Mouse (Mus musculus) myocyte (in vitro differentiated cells): ENCODE measurements at regions not wholly inside any gene's neighbourhood (a gene's known extent, or its start where the extent isn't known, plus 50 kb on each side); places are given as distances from the start of the nearest gene placed in this dataset.
A peak's percentile ranks its signal among the peaks of the same experiment; 100 is the strongest.

Source experiments
- H3K27me3 ChIP-seq: one replicate; pipeline ENCODE4 v1.6.1; 2011; ENCODE audit not compliant: control insufficient read depth, insufficient read depth, insufficient read length
- H3K36me3 ChIP-seq: one replicate; pipeline ENCODE4 v1.6.1; 2011; ENCODE audit not compliant: control insufficient read depth, insufficient read depth
- H3K4me2 ChIP-seq: one replicate; pipeline ENCODE4 v1.6.1; 2011; ENCODE audit warnings: low read depth, control low read depth
- H3K4me3 ChIP-seq: one replicate; pipeline ENCODE4 v1.5.1; 2011; ENCODE audit warnings: mild to moderate bottlenecking, control low read depth, moderate library complexity
- H3K79me2 ChIP-seq: one replicate; pipeline ENCODE4 v1.6.1; 2011; ENCODE audit not compliant: control insufficient read depth, insufficient read depth
- H3ac ChIP-seq: one replicate; pipeline ENCODE4 v1.6.1; 2011; ENCODE audit not compliant: control insufficient read depth, insufficient read length
- CEBPB ChIP-seq: IDR thresholded peaks from 2 replicates; pipeline ENCODE4 v1.6.1; 2011; ENCODE audit warnings: mild to moderate bottlenecking, moderate library complexity; ENCODE audit not compliant: poor library complexity, insufficient read depth, severe bottlenecking
- E2F4 ChIP-seq: IDR thresholded peaks from one replicate; pipeline ENCODE4 v1.6.1; 2011; ENCODE audit warnings: mild to moderate bottlenecking, control low read depth, moderate library complexity; ENCODE audit not compliant: insufficient read depth
- MAX ChIP-seq: IDR thresholded peaks from one replicate; pipeline ENCODE4 v1.6.1; 2011; ENCODE audit warnings: low read depth, mild to moderate bottlenecking, control low read depth
- MYOD1 ChIP-seq, 3 experiments: IDR thresholded peaks; one replicate each; pipeline ENCODE4 v1.6.1; 2011; ENCODE audit warnings: control low read depth in 2 of 3, low read depth in 2 of 3, mild to moderate bottlenecking in 2 of 3, moderate library complexity in 1 of 3; ENCODE audit not compliant: insufficient read length in 2 of 3, control insufficient read depth in 1 of 3
- MYOG ChIP-seq, 3 experiments: IDR thresholded peaks; one replicate each; pipeline ENCODE4 v1.6.1; 2011; ENCODE audit warnings: control low read depth in 2 of 3, low read depth in 2 of 3, mild to moderate bottlenecking in 2 of 3; ENCODE audit not compliant: insufficient read length in 2 of 3, control insufficient read depth in 1 of 3, insufficient read depth in 1 of 3
- POLR2A ChIP-seq: IDR thresholded peaks from one replicate; pipeline ENCODE4 v1.6.1; 2011; ENCODE audit warnings: low read depth, mild to moderate bottlenecking, control low read depth, moderate library complexity; ENCODE audit not compliant: insufficient read length
- POLR2AphosphoS2 ChIP-seq: IDR thresholded peaks from one replicate; pipeline ENCODE4 v1.6.1; 2011; ENCODE audit warnings: low read depth, control low read depth; ENCODE audit not compliant: insufficient read length
- REST ChIP-seq: IDR thresholded peaks from one replicate; pipeline ENCODE4 v1.6.1; 2011; ENCODE audit warnings: mild to moderate bottlenecking, control low read depth, moderate library complexity; ENCODE audit not compliant: insufficient read depth, insufficient read length
- SRF ChIP-seq: IDR thresholded peaks from one replicate; pipeline ENCODE4 v1.6.1; 2011; ENCODE audit warnings: low read depth; ENCODE audit not compliant: control insufficient read depth, insufficient read length
- TCF12 ChIP-seq: IDR thresholded peaks from one replicate; pipeline ENCODE4 v1.6.1; 2011; ENCODE audit warnings: mild to moderate bottlenecking, control low read depth; ENCODE audit not compliant: poor library complexity, insufficient read depth, severe bottlenecking
- TCF3 ChIP-seq: IDR thresholded peaks from one replicate; pipeline ENCODE4 v1.6.1; 2011; ENCODE audit warnings: low read depth, control low read depth; ENCODE audit not compliant: insufficient read length
- USF1 ChIP-seq: IDR thresholded peaks from one replicate; pipeline ENCODE4 v1.6.1; 2011; ENCODE audit warnings: low read depth, mild to moderate bottlenecking, control low read depth, moderate library complexity

DNA sequence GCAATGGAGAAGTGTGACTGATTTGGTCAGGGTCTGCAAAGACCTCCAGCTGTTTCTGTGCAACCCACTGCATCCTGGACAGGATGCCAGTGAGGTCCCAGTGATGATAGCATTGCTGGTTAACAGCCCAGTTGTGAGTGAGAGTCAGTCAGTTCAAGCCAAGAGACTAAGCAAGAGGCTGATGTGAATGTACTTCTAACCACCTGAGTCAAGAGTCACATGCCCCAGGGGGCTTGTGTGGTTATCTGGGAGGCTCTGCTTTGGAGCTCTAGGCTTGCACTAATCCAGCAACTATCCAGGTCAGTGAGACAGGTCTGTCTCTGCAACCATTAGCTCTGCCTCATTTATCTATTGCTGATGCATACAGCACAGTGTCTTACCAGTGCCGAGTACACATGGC, 55.5 kb upstream of the Irf2bp2 start:
- no peaks in the 10 kb centered on the region for H3K36me3 ChIP-seq
- H3K4me3 ChIP-seq: no peak overlapping the region
- no peaks in the 10 kb centered on the region for H3K79me2 ChIP-seq
- H3K4me2 ChIP-seq: no peak overlapping the region
- H3ac ChIP-seq: no peak overlapping the region
- no peaks in the 10 kb centered on the region for H3K27me3 ChIP-seq
- no peak for TF ChIP-seq TCF3
- TF ChIP-seq SRF: no peak
- TF ChIP-seq MYOD1 (IDR thresholded peaks at IDR 0.05; ENCODE audit: control insufficient read depth in 1 of 3, insufficient read length in 2 of 3, low read depth in 2 of 3): no peak
- no peak for TF ChIP-seq MAX
- TF ChIP-seq MYOG (IDR thresholded peaks at IDR 0.05; ENCODE audit: control insufficient read depth in 1 of 3, insufficient read depth in 1 of 3, insufficient read length in 2 of 3, low read depth in 2 of 3): no peak
- no peak for TF ChIP-seq POLR2AphosphoS2
- no peak for TF ChIP-seq USF1
- TF ChIP-seq REST: no peak

DNA sequence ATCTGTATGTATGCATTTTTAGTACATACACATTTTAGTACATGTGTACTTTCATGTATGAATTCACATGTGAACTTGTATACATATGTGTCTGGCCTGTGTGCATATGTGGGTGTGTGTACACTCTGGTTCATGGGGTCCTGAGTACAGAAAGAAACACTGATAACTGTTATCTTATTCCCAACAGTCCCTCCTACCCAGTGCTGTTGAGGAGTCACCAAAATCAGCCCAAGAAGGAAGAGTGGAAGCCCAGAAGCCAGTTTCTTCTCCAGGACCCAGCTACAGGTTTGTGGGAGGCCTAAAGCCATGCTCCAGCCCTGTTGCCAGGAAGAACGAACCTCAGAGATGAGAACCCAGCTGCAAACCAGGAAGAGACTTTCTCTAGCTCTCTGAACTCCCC, 53.6 kb upstream of the Irf2bp2 start:
- no peak overlapping the region for H3K4me2 ChIP-seq
- TF ChIP-seq TCF12 (no peak), MYOG (IDR thresholded peaks at IDR 0.05; ENCODE audit: control insufficient read depth in 1 of 3, insufficient read depth in 1 of 3, insufficient read length in 2 of 3, low read depth in 2 of 3) (no peak), SRF (no peak), TCF3 (no peak), POLR2AphosphoS2 (no peak), MAX (no peak), E2F4 (no peak), CEBPB (no peak), REST (no peak), MYOD1 (IDR thresholded peaks at IDR 0.05; ENCODE audit: control insufficient read depth in 1 of 3, insufficient read length in 2 of 3, low read depth in 2 of 3) (no peak), USF1 (no peak), POLR2A (no peak)
- H3K27me3 ChIP-seq: no peaks in the 10 kb centered on the region
- no peaks in the 10 kb centered on the region for H3K79me2 ChIP-seq
- H3ac ChIP-seq: no peak overlapping the region
- H3K36me3 ChIP-seq: no peaks in the 10 kb centered on the region
- H3K4me3 ChIP-seq: no peak overlapping the region

DNA sequence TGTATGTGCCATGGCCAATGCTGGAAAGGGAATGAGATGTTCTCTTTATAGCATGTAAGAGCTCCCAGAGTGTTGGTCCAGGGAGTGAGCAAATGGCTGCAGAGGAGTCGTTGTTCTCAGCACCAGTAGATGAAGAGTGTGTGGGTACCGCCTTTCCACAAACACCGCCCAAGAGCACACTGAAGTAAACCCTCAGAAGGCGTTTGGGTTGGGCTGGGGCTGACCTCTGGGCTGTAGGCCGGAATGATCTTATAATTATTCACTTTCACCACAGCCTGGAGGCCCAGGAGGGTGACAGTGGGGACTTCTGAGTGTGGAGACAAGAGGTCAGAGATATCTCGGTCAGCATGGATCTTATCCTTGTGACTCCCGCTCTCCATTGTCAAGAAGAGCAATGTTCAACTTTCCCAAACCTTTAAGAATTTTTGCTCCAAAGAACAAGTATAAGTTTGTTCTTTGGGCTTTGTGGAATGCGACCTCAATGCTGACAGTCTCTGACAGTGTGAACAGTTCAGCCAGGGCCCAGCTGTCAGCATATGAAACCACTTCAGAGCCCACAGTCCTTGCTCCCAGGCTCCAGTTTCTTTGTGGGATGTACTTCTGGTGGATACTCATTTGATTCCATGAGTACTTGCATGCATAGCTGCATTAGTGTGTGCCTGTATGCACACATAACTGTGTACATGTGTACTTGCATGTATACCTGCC, 53.0 kb upstream of the Irf2bp2 start:
- TF ChIP-seq MYOG (IDR thresholded peaks at IDR 0.05; ENCODE audit: control insufficient read depth in 1 of 3, insufficient read depth in 1 of 3, insufficient read length in 2 of 3, low read depth in 2 of 3) (peak in 1 of 3 experiments; percentile 59), MAX (no peak), MYOD1 (IDR thresholded peaks at IDR 0.05; ENCODE audit: control insufficient read depth in 1 of 3, insufficient read length in 2 of 3, low read depth in 2 of 3) (peak in 2 of 3 experiments; percentile 46 to 53)
- Histone ChIP-seq H3K4me3 (no peak overlapping the region), H3K4me2 (peak overlapping the region; percentile 19), H3K79me2 (no peaks in the 10 kb centered on the region), H3K36me3 (no peaks in the 10 kb centered on the region), H3ac (no peak overlapping the region), H3K27me3 (no peaks in the 10 kb centered on the region)

DNA sequence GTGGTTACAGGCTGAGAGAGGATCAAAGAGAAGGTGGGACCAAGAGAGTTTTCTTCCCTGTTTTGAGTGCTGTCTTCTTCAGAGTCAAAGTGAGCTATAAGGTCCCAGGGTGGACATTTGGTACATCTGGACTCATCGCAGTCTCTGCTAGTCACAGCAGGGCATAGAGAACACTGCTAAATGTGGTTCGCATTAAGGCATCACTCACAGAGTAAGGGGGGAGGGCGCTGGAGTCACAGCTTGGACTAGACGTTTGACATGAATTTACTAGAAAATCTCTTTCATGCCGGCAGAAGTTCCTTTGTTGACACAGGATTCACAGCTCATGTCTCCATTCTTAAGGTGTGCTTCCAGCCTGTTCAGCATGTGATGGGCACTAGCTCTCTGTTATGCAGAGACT, 50.4 kb upstream of the Irf2bp2 start:
- no peaks in the 10 kb centered on the region for H3K79me2 ChIP-seq
- no peak overlapping the region for H3ac ChIP-seq
- no peaks in the 10 kb centered on the region for H3K27me3 ChIP-seq
- TF ChIP-seq MYOD1 (IDR thresholded peaks at IDR 0.05; ENCODE audit: control insufficient read depth in 1 of 3, insufficient read length in 2 of 3, low read depth in 2 of 3) (no peak), CEBPB (no peak), POLR2AphosphoS2 (no peak), E2F4 (no peak), USF1 (no peak), REST (no peak), SRF (no peak), MYOG (IDR thresholded peaks at IDR 0.05; ENCODE audit: control insufficient read depth in 1 of 3, insufficient read depth in 1 of 3, insufficient read length in 2 of 3, low read depth in 2 of 3) (no peak), TCF3 (no peak), TCF12 (no peak), POLR2A (no peak), MAX (no peak)
- no peak overlapping the region for H3K4me2 ChIP-seq
- H3K36me3 ChIP-seq: no peaks in the 10 kb centered on the region
- H3K4me3 ChIP-seq: no peak overlapping the region
